Mouse (Mus musculus): ENCODE measurements around the gene Smok2a. TPM values are rescaled to one million over a fixed set of nuclear protein-coding genes. Genes with fewer than 3 reads are reported as not detected.
"Not testable (repeated sequence)": the region's sequence is repeated elsewhere in the genome, so short reads cannot be mapped to it uniquely, and the experiment has no call there.

Gene Smok2a
- total RNA-seq (2015) (not detected in 2 replicates), total RNA-seq (2017) (not detected in 2 replicates)

GRCm38 (mm10) chr17:13220888-13221287 is at the start of gene Smok2a:
Gene Smok2a, plus strand, starts transcription at chr17:13221188.
- ATAC-seq (ENCODE audit: poor library complexity, severe bottlenecking), result no peak

- peak; percentile 61 for ATAC-seq (ENCODE audit: poor library complexity, severe bottlenecking)
Measured at GRCm38 (mm10) chr17:13173578-13173977, 47.4 kb upstream of the Smok2a start.

GRCm38 (mm10) chr17:13174029-13174428 is 47.0 kb upstream of the Smok2a start:
- peak; percentile 91 for ATAC-seq (ENCODE audit: poor library complexity, severe bottlenecking)

GRCm38 (mm10) chr17:13175609-13176008 is 45.4 kb upstream of the Smok2a start:
- ATAC-seq (ENCODE audit: poor library complexity, severe bottlenecking), result peak; percentile 45; the same call in 1 of the 2 replicates

GRCm38 (mm10) chr17:13177796-13178195 is 43.2 kb upstream of the Smok2a start:
- not testable (repeated sequence) for ATAC-seq (ENCODE audit: poor library complexity, severe bottlenecking)

GRCm38 (mm10) chr17:13179021-13179420 is 42.0 kb upstream of the Smok2a start:
- ATAC-seq (ENCODE audit: poor library complexity, severe bottlenecking), result not testable (repeated sequence)

GRCm38 (mm10) chr17:13180491-13180890 is 40.5 kb upstream of the Smok2a start:
- ATAC-seq (ENCODE audit: poor library complexity, severe bottlenecking), result not testable (repeated sequence)

- not testable (repeated sequence) for ATAC-seq (ENCODE audit: poor library complexity, severe bottlenecking)
Measured at GRCm38 (mm10) chr17:13182712-13183111, 38.3 kb upstream of the Smok2a start.

- not testable (repeated sequence) for ATAC-seq (ENCODE audit: poor library complexity, severe bottlenecking)
Measured at GRCm38 (mm10) chr17:13184514-13184913, 36.5 kb upstream of the Smok2a start.

GRCm38 (mm10) chr17:13186541-13186940 is 34.4 kb upstream of the Smok2a start:
- not testable (repeated sequence) for ATAC-seq (ENCODE audit: poor library complexity, severe bottlenecking)

GRCm38 (mm10) chr17:13187621-13188020 is 33.4 kb upstream of the Smok2a start:
- ATAC-seq (ENCODE audit: poor library complexity, severe bottlenecking), result not testable (repeated sequence)

- peak; percentile 78 for ATAC-seq (ENCODE audit: poor library complexity, severe bottlenecking)
Measured at GRCm38 (mm10) chr17:13188846-13189245, 32.1 kb upstream of the Smok2a start.

GRCm38 (mm10) chr17:13190836-13191583 is 30.0 kb upstream of the Smok2a start:
- not testable (repeated sequence) for ATAC-seq (ENCODE audit: poor library complexity, severe bottlenecking)

- ATAC-seq (ENCODE audit: poor library complexity, severe bottlenecking), result not testable (repeated sequence)
Measured at GRCm38 (mm10) chr17:13196486-13196885, 24.5 kb upstream of the Smok2a start.

GRCm38 (mm10) chr17:13198812-13199211 is 22.2 kb upstream of the Smok2a start:
- ATAC-seq (ENCODE audit: poor library complexity, severe bottlenecking), result not testable (repeated sequence)

- ATAC-seq (ENCODE audit: poor library complexity, severe bottlenecking), result not testable (repeated sequence)
Measured at GRCm38 (mm10) chr17:13199880-13200409, 21.0 kb upstream of the Smok2a start.

GRCm38 (mm10) chr17:13201551-13201950 is 19.4 kb upstream of the Smok2a start:
- ATAC-seq (ENCODE audit: poor library complexity, severe bottlenecking), result not testable (repeated sequence)

GRCm38 (mm10) chr17:13202453-13203107 is 18.4 kb upstream of the Smok2a start:
- ATAC-seq (ENCODE audit: poor library complexity, severe bottlenecking), result not testable (repeated sequence)

GRCm38 (mm10) chr17:13205247-13205646 is 15.7 kb upstream of the Smok2a start:
- ATAC-seq (ENCODE audit: poor library complexity, severe bottlenecking), result not testable (repeated sequence)

- no peak for ATAC-seq (ENCODE audit: poor library complexity, severe bottlenecking)
Measured at GRCm38 (mm10) chr17:13206491-13206890, 14.5 kb upstream of the Smok2a start.

- ATAC-seq (ENCODE audit: poor library complexity, severe bottlenecking), result not testable (repeated sequence)
Measured at GRCm38 (mm10) chr17:13208460-13208859, 12.5 kb upstream of the Smok2a start.
